Mouse (Mus musculus) heart, embryonic 16.5 days (tissue): ENCODE results near the gene Hibch. TPM values are rescaled to one million over a fixed set of nuclear protein-coding genes. Genes with fewer than 3 reads are reported as not detected.
A peak's percentile ranks its signal among the peaks of the same experiment; 100 is the strongest.

Experiments used
- ATAC-seq: fragments of 200-750 bp; cut with Nextera tagmentation; replicated peaks from 2 replicates; pipeline ENCODE4 v1.8.0; 2017; ENCODE audit warnings: moderate number of reproducible peaks; ENCODE audit not compliant: insufficient read depth, low FRiP score; ENCODE audit errors: extremely low read depth
- H3K27ac ChIP-seq: fragments of 300-500 bp; sonication (generic); 2 replicates; pipeline ENCODE4 v1.5.1; 2014; ENCODE audit warnings: mild to moderate bottlenecking, low read length, control low read depth, moderate library complexity
- H3K27me3 ChIP-seq: fragments of 300-500 bp; sonication (generic); 2 replicates; pipeline ENCODE4 v1.6.1; 2014; ENCODE audit warnings: low read length, mixed read lengths; ENCODE audit not compliant: control insufficient read depth, insufficient read depth
- H3K36me3 ChIP-seq: fragments of 300-500 bp; sonication (generic); 2 replicates; pipeline ENCODE4 v1.6.1; 2014; ENCODE audit not compliant: control insufficient read depth, insufficient read depth
- H3K4me1 ChIP-seq: fragments of 300-500 bp; sonication (generic); 2 replicates; pipeline ENCODE4 v1.6.1; 2014; ENCODE audit warnings: low read length, mixed read lengths; ENCODE audit not compliant: control insufficient read depth, insufficient read depth
- H3K4me2 ChIP-seq: fragments of 300-500 bp; sonication (generic); 2 replicates; pipeline ENCODE4 v1.6.1; 2014; ENCODE audit warnings: low read depth, mild to moderate bottlenecking, control low read depth, low read length
- H3K4me3 ChIP-seq: fragments of 300-500 bp; sonication (generic); 2 replicates; pipeline ENCODE4 v1.5.1; 2014; ENCODE audit warnings: mild to moderate bottlenecking, control low read depth, low read length
- H3K9ac ChIP-seq: fragments of 300-500 bp; sonication (generic); 2 replicates; pipeline ENCODE4 v1.6.1; 2014; ENCODE audit warnings: low read length, control low read depth
- H3K9me3 ChIP-seq: fragments of 300-500 bp; sonication (generic); replicated peaks from 2 replicates; pipeline ENCODE4 v1.6.1; 2016; ENCODE audit warnings: low read length; ENCODE audit not compliant: control insufficient read depth
- WGBS: fragments of 180-500 bp; shearing (Covaris S2); extraction: QIAGEN DNeasy Blood & Tissue Kit; methylation state at CpG from one replicate; pipeline ENCODE4 v1.1.7; 2014; 5-methylcytosine and 5-hydroxymethylcytosine counted together
- polyA plus RNA-seq: library from polyadenylated mRNA; unstranded; fragments of >200 nt; fragmentation: Nextera tagmentation; extraction: Ambion mirVana; gene quantifications from 2 replicates; pipeline ENCODE4 v1.2.1, GENCODE M21; 2015

Gene Hibch
- polyA plus RNA-seq, 1 experiment from 2014 or later, result 35.5 TPM

DNA sequence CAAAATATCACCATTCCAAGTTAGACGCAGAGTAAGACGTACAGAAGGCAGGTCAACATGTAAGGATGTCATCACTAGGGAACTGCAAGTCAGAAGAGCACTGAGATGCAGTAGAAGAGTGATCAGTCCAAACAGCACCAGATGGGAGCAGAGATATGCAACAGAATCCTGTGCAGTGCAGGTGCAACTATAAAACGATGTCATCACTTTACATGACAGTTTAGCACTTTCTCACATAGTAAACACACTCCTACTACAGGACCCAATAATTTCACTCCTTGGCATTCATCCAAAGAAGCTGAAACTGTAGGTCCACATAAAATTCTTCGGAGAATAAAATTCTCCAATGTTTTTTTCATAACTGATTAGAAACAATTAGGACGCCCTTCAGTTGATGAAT is 89.8 kb downstream of the Hibch start:
- Histone ChIP-seq H3K9ac (no peak overlapping the region), H3K4me2 (no peak overlapping the region), H3K27ac (no peak overlapping the region), H3K9me3 (peaks cover 8% of the 10 kb centered on the region), H3K27me3 (no peaks in the 10 kb centered on the region), H3K4me1 (no peaks in the 10 kb centered on the region), H3K36me3 (no peaks in the 10 kb centered on the region), H3K4me3 (no peak overlapping the region)
- ATAC-seq, result no peak
- WGBS, result 79% methylated on average over 5 of the region's 5 CpGs

DNA sequence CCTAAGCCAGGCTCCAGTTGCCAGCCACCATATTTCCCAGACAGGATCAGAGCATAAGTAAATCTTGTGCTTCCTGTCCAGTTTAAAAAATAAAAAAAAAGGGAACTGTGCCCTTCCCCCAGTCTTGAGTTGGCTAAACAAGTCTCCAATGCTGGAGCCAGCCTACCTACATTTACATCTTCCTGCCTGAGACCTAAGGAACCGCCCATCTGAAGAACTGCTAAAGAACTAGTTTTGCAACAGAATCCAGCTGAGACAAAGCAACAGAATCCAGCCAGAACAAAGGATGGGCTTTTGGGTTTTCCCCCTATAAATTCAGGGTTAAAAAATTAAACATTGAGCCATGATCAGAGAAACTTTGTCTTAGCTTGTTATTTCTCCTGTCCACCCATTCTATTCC is 94.3 kb downstream of the Hibch start:
- ATAC-seq, result no peak
- no peak overlapping the region for H3K27ac ChIP-seq
- no peak overlapping the region for H3K9ac ChIP-seq
- no peaks in the 10 kb centered on the region for H3K36me3 ChIP-seq
- H3K4me1 ChIP-seq, result no peaks in the 10 kb centered on the region
- no peak overlapping the region for H3K4me3 ChIP-seq
- H3K4me2 ChIP-seq, result no peak overlapping the region
- no peaks in the 10 kb centered on the region for H3K27me3 ChIP-seq
- peaks cover 8% of the 10 kb centered on the region for H3K9me3 ChIP-seq
- WGBS, result 88% methylated on average over 1 of the region's 1 CpGs

DNA sequence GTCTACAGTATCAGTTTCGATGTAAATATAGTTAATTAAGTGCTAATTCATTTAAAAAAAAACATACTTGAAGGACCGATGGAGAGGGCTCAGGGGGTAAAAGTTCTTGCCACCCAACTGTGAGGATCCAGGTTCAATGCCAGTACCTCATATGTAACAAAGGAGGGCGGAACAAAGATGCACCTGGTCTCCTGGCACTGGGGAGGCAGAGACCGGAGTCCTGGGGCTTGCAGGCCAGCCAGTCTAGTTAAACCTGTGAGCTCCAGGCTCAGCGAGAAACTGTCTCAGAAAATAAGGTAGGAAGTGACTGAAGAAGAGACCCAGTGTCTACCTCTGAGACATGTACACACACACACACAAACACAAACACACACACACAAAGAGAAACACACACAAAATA is 103.2 kb downstream of the Hibch start:
- H3K9ac ChIP-seq, result no peak overlapping the region
- peaks cover 3% of the 10 kb centered on the region; the same call in 1 of the 2 replicates for H3K4me1 ChIP-seq
- no peaks in the 10 kb centered on the region for H3K27me3 ChIP-seq
- H3K4me3 ChIP-seq, result no peak overlapping the region
- H3K36me3 ChIP-seq, result no peaks in the 10 kb centered on the region
- ATAC-seq, result no peak
- no peak overlapping the region for H3K4me2 ChIP-seq
- H3K27ac ChIP-seq, result no peak overlapping the region
- 82% methylated on average over 5 of the region's 5 CpGs for WGBS
- no peaks in the 10 kb centered on the region for H3K9me3 ChIP-seq

DNA sequence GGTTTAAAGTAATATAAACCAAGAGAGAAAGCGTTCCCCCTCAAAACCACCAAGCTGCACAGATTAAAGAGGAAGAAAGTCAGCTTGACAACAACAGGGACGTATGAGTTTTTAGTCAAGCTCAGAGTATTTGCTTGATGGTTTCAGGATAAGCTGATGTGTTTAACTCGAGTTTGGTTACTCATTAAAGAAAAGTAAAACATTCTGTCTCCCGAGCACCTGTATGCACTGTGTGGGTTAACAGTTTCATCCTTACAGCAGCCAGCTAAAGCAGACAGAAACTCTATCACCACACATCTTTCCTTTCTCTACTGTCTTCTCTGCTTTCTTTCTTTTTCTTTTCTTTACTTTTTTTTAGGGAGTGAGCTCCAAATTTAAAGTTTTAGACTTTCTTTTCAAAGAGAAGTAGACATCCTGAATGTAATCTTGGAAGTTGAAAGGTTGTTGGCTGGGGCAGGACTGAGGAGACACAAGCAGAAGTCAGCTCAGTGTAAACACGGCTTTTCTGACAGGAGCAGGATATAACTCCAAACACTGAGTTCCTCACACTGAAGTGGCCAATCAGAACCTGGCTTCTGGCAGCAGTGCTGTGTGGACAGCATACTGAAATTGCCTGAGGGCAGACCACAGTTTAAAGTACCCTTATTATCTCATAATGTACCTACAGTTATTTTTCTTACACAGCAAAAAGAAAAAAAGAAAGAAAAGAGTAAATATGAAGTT is 106.6 kb downstream of the Hibch start:
- H3K27me3 ChIP-seq, result no peaks in the 10 kb centered on the region
- ATAC-seq, result no peak
- H3K36me3 ChIP-seq, result no peaks in the 10 kb centered on the region
- H3K9me3 ChIP-seq, result no peaks in the 10 kb centered on the region
- peaks cover 7% of the 10 kb centered on the region for H3K4me1 ChIP-seq
- 48% methylated on average over 5 of the region's 5 CpGs for WGBS
- no peak overlapping the region for H3K4me3 ChIP-seq
- no peak overlapping the region for H3K4me2 ChIP-seq
- no peak overlapping the region for H3K9ac ChIP-seq
- H3K27ac ChIP-seq, result no peak overlapping the region

DNA sequence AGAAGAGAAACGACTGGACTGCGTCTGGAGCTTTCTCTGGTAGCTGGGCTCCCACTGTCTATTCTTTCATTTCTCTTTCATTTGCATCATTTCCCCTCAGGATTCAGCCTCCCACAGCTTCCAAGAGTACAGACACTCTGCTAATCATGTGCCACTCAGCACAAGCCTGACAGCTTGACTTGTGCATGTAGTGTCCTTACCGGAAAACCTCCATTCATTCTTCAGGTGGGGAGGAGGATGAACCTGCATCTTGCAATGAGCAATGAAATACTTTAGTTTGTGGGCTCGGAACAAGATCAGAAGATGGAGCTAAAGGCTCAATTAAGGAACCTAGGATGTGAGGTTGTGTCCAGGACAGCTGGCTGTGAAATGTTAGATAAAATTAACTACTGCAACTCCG is 107.4 kb downstream of the Hibch start:
- no peaks in the 10 kb centered on the region for H3K9me3 ChIP-seq
- peaks cover 7% of the 10 kb centered on the region for H3K4me1 ChIP-seq
- H3K27me3 ChIP-seq, result no peaks in the 10 kb centered on the region
- H3K4me2 ChIP-seq, result peak overlapping the region; percentile 98
- 7% methylated on average over 5 of the region's 5 CpGs for WGBS
- H3K36me3 ChIP-seq, result no peaks in the 10 kb centered on the region
- peak overlapping the region; percentile 68 for H3K9ac ChIP-seq
- ATAC-seq, result no peak
- H3K27ac ChIP-seq, result no peak overlapping the region
- peak overlapping the region; percentile 67 for H3K4me3 ChIP-seq

DNA sequence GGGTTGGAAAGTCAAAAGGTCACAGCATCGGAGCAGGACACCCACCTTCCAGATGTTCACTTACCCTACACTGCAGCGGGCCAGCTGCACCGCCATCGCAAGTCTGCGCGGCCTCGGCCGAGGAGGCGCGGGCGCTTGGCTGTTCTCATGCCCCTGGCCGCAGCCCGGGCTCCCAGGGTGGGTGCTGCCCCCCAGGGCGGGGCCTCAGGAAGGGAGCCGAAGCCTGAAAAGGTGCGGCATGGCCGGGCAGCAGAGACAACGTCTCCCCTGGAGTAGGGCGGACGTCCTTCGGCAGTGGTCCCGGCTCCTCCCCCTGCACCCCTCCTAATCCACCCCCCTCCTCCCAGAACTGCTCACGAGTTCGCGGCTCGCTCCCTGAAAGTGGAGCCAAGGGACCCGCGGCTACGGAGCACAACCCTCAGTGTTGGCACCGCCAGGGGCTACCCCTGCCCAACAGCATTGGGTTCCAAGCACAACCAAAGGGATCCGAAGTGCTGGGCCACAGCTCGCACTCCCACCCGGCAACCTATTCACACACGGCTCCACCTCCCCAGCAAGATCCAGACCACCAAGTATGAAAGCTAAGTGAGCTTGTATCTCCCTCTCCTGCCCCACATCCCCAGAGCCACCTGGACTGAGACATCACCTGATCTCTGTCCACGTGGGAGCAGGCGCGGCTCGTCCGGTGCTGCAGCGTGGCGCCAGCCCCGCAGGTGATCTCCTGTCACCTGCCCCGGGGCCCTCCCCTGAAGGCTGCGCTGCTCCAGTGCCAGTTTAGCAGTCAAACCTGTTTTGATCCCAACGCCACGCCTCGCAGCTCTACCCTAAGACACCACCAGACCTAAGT is 108.0 kb downstream of the Hibch start:
- H3K36me3 ChIP-seq, result no peaks in the 10 kb centered on the region
- H3K4me2 ChIP-seq, result peak overlapping the region; percentile 98
- peak overlapping the region; percentile 68 for H3K9ac ChIP-seq
- H3K9me3 ChIP-seq, result no peaks in the 10 kb centered on the region
- peak; percentile 50 for ATAC-seq
- H3K4me1 ChIP-seq, result peaks cover 7% of the 10 kb centered on the region
- no peak overlapping the region for H3K27ac ChIP-seq
- H3K27me3 ChIP-seq, result no peaks in the 10 kb centered on the region
- WGBS, result 2% methylated on average over 46 of the region's 47 CpGs
- H3K4me3 ChIP-seq, result peak overlapping the region; percentile 67

DNA sequence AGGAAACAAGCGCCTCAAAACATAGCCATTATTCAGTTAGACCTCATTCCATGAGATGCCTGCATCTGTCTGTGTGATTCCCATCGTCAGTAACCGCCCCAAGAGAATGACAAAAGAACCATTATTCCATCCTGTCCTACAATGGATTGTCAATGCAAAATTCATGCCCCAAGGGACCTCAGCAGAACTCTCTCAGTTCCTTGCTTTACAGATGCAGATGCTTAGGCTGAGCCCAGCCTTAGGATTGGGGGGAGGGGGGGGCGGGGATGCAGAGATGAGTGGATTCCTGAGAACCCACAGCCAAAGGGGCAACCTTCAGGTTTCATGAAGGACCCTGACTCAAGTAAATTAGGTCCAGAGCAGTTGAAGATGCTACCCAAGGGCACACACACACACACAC is 108.8 kb downstream of the Hibch start:
- peaks cover 7% of the 10 kb centered on the region for H3K4me1 ChIP-seq
- H3K27me3 ChIP-seq, result no peaks in the 10 kb centered on the region
- H3K9ac ChIP-seq, result no peak overlapping the region
- 50% methylated on average over 4 of the region's 4 CpGs for WGBS
- H3K4me2 ChIP-seq, result no peak overlapping the region
- no peak for ATAC-seq
- H3K9me3 ChIP-seq, result no peaks in the 10 kb centered on the region
- no peak overlapping the region; the same call in 1 of the 2 replicates for H3K4me3 ChIP-seq
- H3K36me3 ChIP-seq, result no peaks in the 10 kb centered on the region
- no peak overlapping the region for H3K27ac ChIP-seq

DNA sequence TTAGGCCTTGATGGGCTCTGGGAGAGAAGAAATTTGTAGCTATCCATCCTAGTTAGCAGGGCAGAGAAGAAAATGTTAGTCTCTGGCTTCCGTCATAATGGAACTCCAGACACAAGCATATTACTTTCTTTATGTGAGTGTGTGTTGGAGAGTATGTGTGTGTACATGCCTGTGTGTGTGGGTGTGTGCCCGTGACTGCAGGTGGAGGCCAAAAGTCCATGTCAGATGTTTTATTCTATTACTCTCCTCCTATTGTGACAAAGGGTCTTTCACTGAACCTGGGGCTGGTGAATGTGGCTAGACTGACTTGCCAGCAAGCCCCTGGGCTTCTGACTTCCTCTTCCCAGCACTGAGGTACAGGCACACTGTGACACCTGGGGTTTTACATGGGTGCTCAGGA is 109.7 kb downstream of the Hibch start:
- Histone ChIP-seq H3K4me2 (no peak overlapping the region), H3K27ac (no peak overlapping the region), H3K9me3 (no peaks in the 10 kb centered on the region), H3K27me3 (no peaks in the 10 kb centered on the region), H3K36me3 (no peaks in the 10 kb centered on the region), H3K4me3 (no peak overlapping the region), H3K9ac (no peak overlapping the region), H3K4me1 (peaks cover 7% of the 10 kb centered on the region)
- ATAC-seq, result no peak
- WGBS, result 87% methylated on average over 2 of the region's 2 CpGs

DNA sequence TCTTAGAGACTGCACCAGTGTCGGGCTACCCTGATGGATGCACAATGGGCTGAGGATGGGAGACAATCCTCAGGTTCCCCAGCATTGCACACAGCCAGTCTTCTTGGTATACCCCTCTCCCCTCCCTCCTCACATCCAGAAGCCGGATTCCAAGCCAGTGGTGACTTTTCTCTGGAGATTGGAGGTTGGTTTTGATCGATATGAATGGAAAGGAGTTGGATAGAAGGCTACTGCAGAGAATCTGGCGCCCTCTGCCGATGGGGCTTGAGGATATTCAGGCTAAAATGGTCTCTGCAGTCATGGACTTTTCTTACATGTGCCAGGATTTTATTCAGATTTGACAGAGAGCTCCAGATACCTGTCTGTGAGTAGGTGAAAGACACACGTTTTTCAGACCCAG is 110.4 kb downstream of the Hibch start:
- WGBS, result 34% methylated on average over 6 of the region's 6 CpGs
- no peak overlapping the region for H3K4me3 ChIP-seq
- H3K36me3 ChIP-seq, result no peaks in the 10 kb centered on the region
- no peaks in the 10 kb centered on the region for H3K27me3 ChIP-seq
- H3K4me1 ChIP-seq, result peaks cover 7% of the 10 kb centered on the region
- no peak overlapping the region for H3K27ac ChIP-seq
- no peak overlapping the region for H3K9ac ChIP-seq
- no peak for ATAC-seq
- H3K9me3 ChIP-seq, result no peaks in the 10 kb centered on the region
- no peak overlapping the region for H3K4me2 ChIP-seq
